Mouse (Mus musculus) layer of hippocampus, postnatal 25 days (tissue): ENCODE results near the gene Phf1. TPM values are rescaled to one million over a fixed set of nuclear protein-coding genes. Genes with fewer than 3 reads are reported as not detected.
"Not testable (repeated sequence)": the region's sequence is repeated elsewhere in the genome, so short reads cannot be mapped to it uniquely, and the experiment has no call there.

ENCODE experiments used
- DNase-seq, 2 experiments: peaks; one replicate each; pipeline ENCODE4 v3.0.0; 2022; ENCODE audit warnings: mixed read lengths in 2 of 2, low spot score in 1 of 2; ENCODE audit errors: extremely low spot score in 1 of 2
- total RNA-seq, 2 experiments: library from RNA; stranded (reverse); gene quantifications; 2 replicates each; pipeline ENCODE4 v1.2.3; 2021

Phf1 gene
- total RNA-seq: 10 to 100 TPM; 27.0 to 29.4 TPM

GRCm38 (mm10) chr17:26932839-26933398, at the start of gene Phf1:
Phf1 (plus strand) TSS chr17:26933052.
- DNase-seq: peak; percentile 90 to 95

GRCm38 (mm10) chr17:26883585-26883984, 49.3 kb upstream of the Phf1 start:
- DNase-seq: no peak

- DNase-seq: peak; percentile 32 to 54
These were observed 47.6 kb upstream of the Phf1 start for GRCm38 (mm10) chr17:26884995-26885926.

- DNase-seq: peak; percentile 74 to 82
These were observed 46.7 kb upstream of the Phf1 start for GRCm38 (mm10) chr17:26886047-26886749.

GRCm38 (mm10) chr17:26887926-26888325, 44.9 kb upstream of the Phf1 start:
- no peak for DNase-seq

GRCm38 (mm10) chr17:26892635-26893375, 40.0 kb upstream of the Phf1 start:
- DNase-seq: peak; percentile 17

- peak in 1 of 2 experiments; percentile 17 for DNase-seq
These were observed 39.4 kb upstream of the Phf1 start for GRCm38 (mm10) chr17:26893492-26893891.

- DNase-seq: no peak
These were observed 38.5 kb upstream of the Phf1 start for GRCm38 (mm10) chr17:26894342-26894741.

GRCm38 (mm10) chr17:26895578-26895977, 37.3 kb upstream of the Phf1 start:
- DNase-seq: peak; percentile 44 to 75

GRCm38 (mm10) chr17:26900916-26901315, 31.9 kb upstream of the Phf1 start:
- no peak for DNase-seq

GRCm38 (mm10) chr17:26904320-26904719, 28.5 kb upstream of the Phf1 start:
- no peak for DNase-seq

GRCm38 (mm10) chr17:26907506-26907905, 25.3 kb upstream of the Phf1 start:
- DNase-seq: not testable (repeated sequence)

GRCm38 (mm10) chr17:26915248-26915647, 17.6 kb upstream of the Phf1 start:
- DNase-seq: no peak

GRCm38 (mm10) chr17:26916711-26917482, 16.0 kb upstream of the Phf1 start, which contains the start of gene Kifc5b:
Kifc5b (plus strand) TSS chr17:26917091.
- DNase-seq: peak; percentile 100

GRCm38 (mm10) chr17:26917560-26917959, 15.3 kb upstream of the Phf1 start:
- not testable (repeated sequence) for DNase-seq

GRCm38 (mm10) chr17:26918343-26918742, 14.5 kb upstream of the Phf1 start:
- no peak for DNase-seq

GRCm38 (mm10) chr17:26919516-26919915, 13.3 kb upstream of the Phf1 start:
- not testable (repeated sequence) for DNase-seq

GRCm38 (mm10) chr17:26922368-26922767, 10.5 kb upstream of the Phf1 start:
- not testable (repeated sequence) for DNase-seq

GRCm38 (mm10) chr17:26925414-26925813, 7.4 kb upstream of the Phf1 start:
- not testable (repeated sequence) for DNase-seq
